Mouse (Mus musculus) C3H10T1/2 (cell line): ENCODE measurements around the gene Olfr1184. TPM values are rescaled to one million over a fixed set of nuclear protein-coding genes. Genes with fewer than 3 reads are reported as not detected.

ENCODE experiments used
- polyA plus RNA-seq, 2 experiments: library from polyadenylated mRNA; unstranded; fragments of >200 nt; fragmentation: generic; extraction: Trizol; gene quantifications; one replicate each; pipeline ENCODE4 v1.2.1; 2012; ENCODE audit warnings: missing spikeins in 2 of 2

The Olfr1184 gene
- not detected for polyA plus RNA-seq

GRCm38 (mm10) chr2:88483298-88483697, at the start of gene Olfr1184:
Olfr1184 (plus strand) TSS chr2:88483598.

GRCm38 (mm10) chr2:88449031-88449430, 34.4 kb upstream of the Olfr1184 start, which contains the start of gene Gm13757:
Gm13757 (minus strand) TSS chr2:88449131.

DNA sequence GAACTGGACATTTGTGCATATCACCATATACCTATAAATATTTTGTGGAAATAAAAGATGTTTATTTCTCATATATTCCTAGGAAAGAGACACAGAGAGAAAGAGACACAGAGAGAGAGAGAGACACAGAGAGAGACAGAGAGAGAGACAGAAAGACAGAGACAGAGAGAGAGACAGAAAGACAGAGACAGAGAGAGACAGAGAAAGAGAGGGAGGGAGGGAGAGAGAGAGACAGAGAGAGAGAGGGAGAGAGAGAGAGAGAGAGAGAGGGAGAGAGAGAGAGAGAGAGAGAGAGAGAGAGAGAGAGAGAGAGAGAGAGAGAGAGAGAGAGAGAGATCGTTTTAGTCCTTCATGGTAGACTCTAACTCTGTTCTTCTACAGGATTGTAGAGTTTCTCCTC, 28.8 kb upstream of the Olfr1184 start, which contains the start of gene Olfr1183:
TSS of gene Olfr1183 (plus strand) at position 301 of the 400 bp plus-strand sequence.

DNA sequence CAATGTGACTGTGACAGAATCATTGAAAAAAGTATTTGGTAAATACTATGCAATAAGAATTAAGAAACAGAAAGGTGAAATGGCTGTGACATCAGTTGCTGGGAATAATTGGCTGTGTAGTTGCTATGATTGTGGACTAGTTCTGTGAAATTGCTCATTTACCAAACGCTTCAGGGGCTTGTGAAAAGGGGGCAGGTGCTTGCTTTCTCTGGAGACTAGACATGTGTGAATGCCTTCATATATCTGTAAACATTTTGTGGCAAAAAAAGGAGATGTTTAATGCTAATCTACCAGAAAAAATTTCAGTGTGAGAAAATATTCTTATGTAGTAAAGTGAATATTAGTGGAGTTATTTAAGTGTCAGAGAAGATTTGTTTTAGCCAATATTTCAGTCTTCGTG, 9.6 kb downstream of the Olfr1184 start, which contains the start of gene Olfr1185-ps1:
TSS of gene Olfr1185-ps1 (plus strand) at position 301 of the 400 bp plus-strand sequence.

GRCm38 (mm10) chr2:88518251-88518650, 34.9 kb downstream of the Olfr1184 start, which contains the start of gene Olfr1186:
Olfr1186 (plus strand) TSS chr2:88518551.

Other genes starting within 250 kb of the Olfr1184 start
- gene Olfr1173, start 203.7 kb upstream of the Olfr1184 start, polyA plus RNA-seq: not detected
- gene Olfr1174-ps, start 168.5 kb upstream of the Olfr1184 start, polyA plus RNA-seq: not detected
- gene Olfr1175-ps, start 156.4 kb upstream of the Olfr1184 start, polyA plus RNA-seq: not detected
- gene Olfr1176, start 146.9 kb upstream of the Olfr1184 start, polyA plus RNA-seq: not detected
- gene Olfr1177-ps, start 137.1 kb upstream of the Olfr1184 start, polyA plus RNA-seq: not detected
- not detected for gene Olfr1178, start 96.5 kb upstream of the Olfr1184 start, polyA plus RNA-seq
- gene Olfr1179, start 77.1 kb upstream of the Olfr1184 start, polyA plus RNA-seq: not detected
- gene Olfr1180, start 64.4 kb upstream of the Olfr1184 start, polyA plus RNA-seq: not detected
- gene Olfr1181, start 57.4 kb upstream of the Olfr1184 start, polyA plus RNA-seq: not detected
- gene Gm13757, start 34.5 kb upstream of the Olfr1184 start, polyA plus RNA-seq: not detected
- not detected for gene Olfr1183, start 28.7 kb upstream of the Olfr1184 start, polyA plus RNA-seq
- not detected for gene Olfr1185-ps1, start 9.7 kb downstream of the Olfr1184 start, polyA plus RNA-seq
- not detected for gene Olfr1186, start 35.0 kb downstream of the Olfr1184 start, polyA plus RNA-seq
- gene Olfr1188, start 73.3 kb downstream of the Olfr1184 start, polyA plus RNA-seq: not detected
- not detected for gene Olfr1189, start 102.9 kb downstream of the Olfr1184 start, polyA plus RNA-seq
- not detected for gene Olfr1191-ps1, start 156.9 kb downstream of the Olfr1184 start, polyA plus RNA-seq
- gene Olfr1192-ps1, start 164.9 kb downstream of the Olfr1184 start, polyA plus RNA-seq: not detected
- gene Olfr1193, start 192.0 kb downstream of the Olfr1184 start, polyA plus RNA-seq: not detected
- gene Olfr1195, start 205.6 kb downstream of the Olfr1184 start, polyA plus RNA-seq: not detected
- gene Olfr1196, start 221.0 kb downstream of the Olfr1184 start, polyA plus RNA-seq: not detected
- gene Olfr1197, start 248.8 kb downstream of the Olfr1184 start, polyA plus RNA-seq: not detected